Mouse (Mus musculus): ENCODE data around the gene Adh4. TPM values are rescaled to one million over a fixed set of nuclear protein-coding genes. Genes with fewer than 3 reads are reported as not detected.
"Not testable (repeated sequence)": the region's sequence is repeated elsewhere in the genome, so short reads cannot be mapped to it uniquely, and the experiment has no call there.

Adh4 gene
- polyA plus RNA-seq (2017; shearing (Covaris generic)) = under 1 TPM in 1 of 3 experiments, not detected in 2; 0.34 TPM

- ATAC-seq = no peak
Observed at GRCm38 (mm10) chr3:138415121-138415690, at the start of gene Adh4. Gene Adh4 (plus strand): TSS chr3:138415466.

GRCm38 (mm10) chr3:138366181-138366580 is 49.1 kb upstream of the Adh4 start:
- no peak for ATAC-seq

- no peak for ATAC-seq
Observed at GRCm38 (mm10) chr3:138369546-138369945, 45.7 kb upstream of the Adh4 start.

- ATAC-seq = not testable (repeated sequence)
Observed at GRCm38 (mm10) chr3:138370289-138370688, 45.0 kb upstream of the Adh4 start.

GRCm38 (mm10) chr3:138373920-138374319 is 41.3 kb upstream of the Adh4 start:
- ATAC-seq = no peak

- ATAC-seq = no peak
Observed at GRCm38 (mm10) chr3:138375148-138375547, 40.1 kb upstream of the Adh4 start.

- no peak for ATAC-seq
Observed at GRCm38 (mm10) chr3:138381133-138381532, 34.1 kb upstream of the Adh4 start.

- no peak for ATAC-seq
Observed at GRCm38 (mm10) chr3:138387155-138387554, 28.1 kb upstream of the Adh4 start.

GRCm38 (mm10) chr3:138404872-138405271 is 10.4 kb upstream of the Adh4 start:
- ATAC-seq = no peak

GRCm38 (mm10) chr3:138405341-138405740 is 9.9 kb upstream of the Adh4 start:
- ATAC-seq = peak; percentile 43

- no peak for ATAC-seq
Observed at GRCm38 (mm10) chr3:138405840-138406239, 9.4 kb upstream of the Adh4 start.

GRCm38 (mm10) chr3:138407920-138408319 is 7.3 kb upstream of the Adh4 start:
- ATAC-seq = no peak

- ATAC-seq = no peak
Observed at GRCm38 (mm10) chr3:138409585-138409984, 5.7 kb upstream of the Adh4 start.

GRCm38 (mm10) chr3:138410211-138410610 is 5.1 kb upstream of the Adh4 start:
- no peak for ATAC-seq

- peak; percentile 81 for ATAC-seq
Observed at GRCm38 (mm10) chr3:138419369-138419768, 4.1 kb downstream of the Adh4 start.

GRCm38 (mm10) chr3:138420385-138420784 is 5.1 kb downstream of the Adh4 start:
- peak; percentile 36 for ATAC-seq

- peak; percentile 26 for ATAC-seq
Observed at GRCm38 (mm10) chr3:138423664-138424063, 8.4 kb downstream of the Adh4 start.

- ATAC-seq = peak; percentile 51
Observed at GRCm38 (mm10) chr3:138424247-138424646, 9.0 kb downstream of the Adh4 start.

- ATAC-seq = no peak
Observed at GRCm38 (mm10) chr3:138430360-138430976, 15.2 kb downstream of the Adh4 start.

- peak; percentile 77 for ATAC-seq
Observed at GRCm38 (mm10) chr3:138431835-138432234, 16.6 kb downstream of the Adh4 start.

GRCm38 (mm10) chr3:138438716-138439115 is 23.4 kb downstream of the Adh4 start:
- no peak for ATAC-seq

GRCm38 (mm10) chr3:138442203-138442602 is 26.9 kb downstream of the Adh4 start:
- no peak for ATAC-seq

GRCm38 (mm10) chr3:138442612-138443464 is 27.6 kb downstream of the Adh4 start, which contains the start of gene Adh5:
Gene Adh5 (plus strand): TSS chr3:138443093.
- ATAC-seq = peak; percentile 94

- ATAC-seq = no peak
Observed at GRCm38 (mm10) chr3:138443465-138443771, 28.2 kb downstream of the Adh4 start.
